Mouse (Mus musculus) urinary bladder, postnatal 14 days (tissue): ENCODE data around the gene Pdcl2.

Source experiments
- DNase-seq: peaks from one replicate; pipeline ENCODE4 v3.0.0; 2021; ENCODE audit warnings: low spot score

Pdcl2 gene

GRCm38 (mm10) chr5:76303745-76304451, 27.1 kb downstream of the Pdcl2 start:
- peak; percentile 83 for DNase-seq

DNA sequence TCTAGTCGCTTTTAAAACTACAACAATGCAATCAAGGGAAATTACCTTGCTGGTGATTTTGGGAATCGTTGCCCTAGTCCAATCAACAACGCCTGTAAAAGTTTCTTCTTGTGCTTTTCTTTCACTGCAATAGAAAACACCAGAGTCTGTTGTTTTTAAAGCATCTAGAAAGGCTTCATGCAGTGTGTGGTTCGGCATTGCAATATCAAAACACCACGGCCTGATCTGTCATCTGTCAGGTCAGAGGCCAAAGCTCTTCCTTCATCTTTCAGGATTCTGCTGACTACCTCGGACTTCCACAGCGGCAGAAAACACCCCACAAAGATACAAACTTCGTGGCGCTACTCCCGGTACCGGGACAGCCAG, 27.6 kb downstream of the Pdcl2 start:
- DNase-seq = no peak

GRCm38 (mm10) chr5:76302009-76302408, 28.9 kb downstream of the Pdcl2 start:
- DNase-seq = no peak

GRCm38 (mm10) chr5:76289234-76289691, 41.7 kb downstream of the Pdcl2 start:
- no peak for DNase-seq

- DNase-seq = no peak
Observed at GRCm38 (mm10) chr5:76288256-76288655, 42.7 kb downstream of the Pdcl2 start.

GRCm38 (mm10) chr5:76287062-76287461, 43.9 kb downstream of the Pdcl2 start:
- DNase-seq = no peak

DNA sequence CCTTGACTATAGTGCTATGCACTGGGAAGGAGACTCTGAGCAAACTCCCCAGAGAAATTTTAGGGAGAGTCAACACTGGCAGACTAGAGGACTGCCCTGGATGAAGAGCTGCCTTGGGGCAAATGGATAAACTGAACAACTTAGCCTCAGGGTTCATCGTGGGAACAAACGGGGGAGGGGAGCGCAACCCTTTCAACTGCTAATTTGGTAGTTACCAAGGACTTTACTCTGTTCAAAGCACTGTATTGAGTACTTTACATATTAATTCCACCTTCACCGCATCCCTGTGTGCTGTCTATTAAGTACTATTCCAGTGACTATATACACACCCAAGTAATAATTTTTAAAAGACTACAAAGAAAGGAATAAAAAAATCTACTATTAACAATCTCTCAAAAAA, 45.3 kb downstream of the Pdcl2 start:
- no peak for DNase-seq

- no peak for DNase-seq
Observed at GRCm38 (mm10) chr5:76283890-76284289, 47.1 kb downstream of the Pdcl2 start.

GRCm38 (mm10) chr5:76274977-76275376, 56.0 kb downstream of the Pdcl2 start:
- DNase-seq = no peak
